In the genomic region with DNA sequence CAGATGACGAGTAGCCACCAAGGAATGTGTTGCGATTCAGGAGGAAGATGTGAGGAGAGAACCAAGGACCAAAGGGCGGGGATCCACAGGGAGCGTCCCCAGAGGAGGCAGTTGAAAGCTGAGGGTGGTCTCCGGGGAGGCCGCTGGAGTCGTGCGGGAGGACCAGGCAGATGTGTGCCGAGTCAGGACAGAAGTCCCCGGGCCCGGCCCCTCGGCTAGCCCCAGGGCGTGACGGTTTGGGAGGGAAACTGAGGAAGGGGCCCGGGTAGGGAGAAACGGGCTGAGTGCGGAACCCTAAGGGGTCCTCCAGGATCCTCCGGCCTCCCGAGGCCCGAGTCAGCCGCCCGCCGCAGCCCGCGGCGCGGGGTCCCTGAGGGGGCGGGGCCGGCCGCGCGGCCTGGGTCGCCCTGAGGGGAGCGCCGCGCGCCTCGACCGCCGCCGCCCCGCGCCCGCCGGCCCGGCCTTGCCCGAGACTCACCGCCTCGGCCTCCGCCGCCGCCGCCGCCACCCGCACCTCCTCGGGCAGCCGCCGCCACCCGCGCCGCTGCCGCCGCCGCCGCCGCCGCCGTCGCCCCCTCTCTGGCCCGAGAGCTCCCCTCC, we compare ENCODE assay signal across 8 mouse cellular contexts. TPM values are rescaled to one million over a fixed set of nuclear protein-coding genes. Genes with fewer than 3 reads are reported as not detected.
A peak's percentile ranks its signal among the peaks of the same experiment; 100 is the strongest.
DNase-seq lines count a peak whose midpoint lies in the region; ATAC-seq and TF ChIP-seq lines count a peak whose summit lies in the region.

No protein-coding gene starts in this region.

- peaks cover 25% of the 10 kb centered on the region; the same call in 1 of the 2 replicates for H3K36me3 ChIP-seq in forebrain, embryonic 12.5 days (replicated peaks)
- H3K36me3 ChIP-seq in hindbrain, postnatal 0 days (ENCODE audit: insufficient read depth, low read length), result no peaks in the 10 kb centered on the region
- no peaks in the 10 kb centered on the region; the same call in none of the 2 replicates for H3K36me3 ChIP-seq in liver, embryonic 14.5 days (replicated peaks; ENCODE audit: control insufficient read depth, insufficient read depth, low read depth)

- peak; percentile 24 for DNase-seq in lung, adult 2 months
- DNase-seq in lung, postnatal 25 days (ENCODE audit: low spot score), result no peak
- DNase-seq in adrenal gland, postnatal 14 days, result peak; percentile 47
- peak; percentile 36 for DNase-seq in hindbrain, postnatal 0 days (ENCODE audit: low spot score)
- DNase-seq in liver, embryonic 14.5 days (ENCODE audit: low read depth in 3 of 3, low spot score in 3 of 3), result no peak
- peak; percentile 28 to 39 for DNase-seq in spleen, postnatal 36 days (ENCODE audit: low spot score in 2 of 2)
- DNase-seq in natural killer cell, adult 2 months (ENCODE audit: low spot score in 2 of 2), result no peak

- no peak for TF ChIP-seq EP300 in liver, embryonic 14.5 days (IDR thresholded peaks at IDR 0.05; ENCODE audit: low read depth)

- H3K4me3 ChIP-seq in lung, adult 2 months (replicated peaks; ENCODE audit: extremely low read depth, low read depth, low read length), result peak overlapping the region; percentile 64
- H3K4me3 ChIP-seq in forebrain, embryonic 12.5 days (replicated peaks), result peak overlapping the region; percentile 92
- peak overlapping the region; percentile 84 for H3K4me3 ChIP-seq in hindbrain, postnatal 0 days (ENCODE audit: low read length)
- H3K4me3 ChIP-seq in liver, embryonic 14.5 days (ENCODE audit: insufficient read depth in 1 of 2, low read depth in 2 of 2, low read length in 2 of 2), result peak overlapping the region; percentile 73 to 98

- ATAC-seq in forebrain, embryonic 12.5 days (ENCODE audit: low FRiP score), result peak; percentile 27; the same call in 1 of the 2 replicates
- ATAC-seq in hindbrain, postnatal 0 days, result peak; percentile 30
- ATAC-seq in liver, embryonic 14.5 days (ENCODE audit: insufficient read depth), result peak; percentile 11; the same call in 1 of the 2 replicates

- no peak for TF ChIP-seq POLR2A in lung, adult 2 months (IDR thresholded peaks at IDR 0.05; ENCODE audit: borderline replicate concordance, extremely low read depth, low read depth, low read length)

- no peak for TF ChIP-seq CTCF in lung, adult 2 months (IDR thresholded peaks at IDR 0.05; ENCODE audit: insufficient read depth, low read length)
- no peak for TF ChIP-seq CTCF in hindbrain, postnatal 0 days (IDR thresholded peaks at IDR 0.05; ENCODE audit: low read depth)
- no peak for TF ChIP-seq CTCF in liver, embryonic 14.5 days (IDR thresholded peaks at IDR 0.05; ENCODE audit: low read depth)

- 0 out of 2 replicates have a peak overlapping the region, but pooled peaks have one; percentile 31 for H3K27ac ChIP-seq in forebrain, embryonic 12.5 days
- peak overlapping the region; percentile 71; the same call in 1 of the 2 replicates for H3K27ac ChIP-seq in hindbrain, postnatal 0 days
- peak overlapping the region; percentile 46 for H3K27ac ChIP-seq in liver, embryonic 14.5 days

- H3K27me3 ChIP-seq in forebrain, embryonic 12.5 days, result no peaks in the 10 kb centered on the region
- no peaks in the 10 kb centered on the region for H3K27me3 ChIP-seq in hindbrain, postnatal 0 days (ENCODE audit: insufficient read depth, low read length)
- H3K27me3 ChIP-seq in liver, embryonic 14.5 days (ENCODE audit: control insufficient read depth, insufficient read depth, low read length), result no peaks in the 10 kb centered on the region

- no peaks in the 10 kb centered on the region for H3K9me3 ChIP-seq in forebrain, embryonic 12.5 days
- H3K9me3 ChIP-seq in hindbrain, postnatal 0 days (ENCODE audit: low read length), result no peaks in the 10 kb centered on the region
- no peaks in the 10 kb centered on the region for H3K9me3 ChIP-seq in liver, embryonic 14.5 days (ENCODE audit: control insufficient read depth, low read length)

- H3K4me2 ChIP-seq in forebrain, embryonic 12.5 days, result peak overlapping the region; percentile 90
- H3K4me2 ChIP-seq in hindbrain, postnatal 0 days (ENCODE audit: low read depth, low read length), result peak overlapping the region; percentile 88
- peak overlapping the region; percentile 95 for H3K4me2 ChIP-seq in liver, embryonic 14.5 days (ENCODE audit: low read depth)

- peak overlapping the region; percentile 91 for H3K9ac ChIP-seq in forebrain, embryonic 12.5 days
- H3K9ac ChIP-seq in hindbrain, postnatal 0 days (replicated peaks; ENCODE audit: low read length), result peak overlapping the region; percentile 88
- H3K9ac ChIP-seq in liver, embryonic 14.5 days (replicated peaks), result peak overlapping the region; percentile 98

- under 1% methylated on average over 32 of the region's 70 CpGs for WGBS in lung, adult 2 months
- WGBS in forebrain, embryonic 12.5 days, result 0% methylated on average over 19 of the region's 70 CpGs
- WGBS in hindbrain, postnatal 0 days, result under 1% methylated on average over 38 of the region's 70 CpGs
- WGBS in liver, embryonic 14.5 days (ENCODE audit: insufficient replicate concordance), result under 1% methylated on average over 38 of the region's 70 CpGs

- peaks cover 14% of the 10 kb centered on the region; the same call in 1 of the 2 replicates for H3K4me1 ChIP-seq in lung, adult 2 months (ENCODE audit: control insufficient read depth, insufficient read depth, low read length)
- peaks cover 36% of the 10 kb centered on the region for H3K4me1 ChIP-seq in forebrain, embryonic 12.5 days
- H3K4me1 ChIP-seq in hindbrain, postnatal 0 days (ENCODE audit: insufficient read depth, low read length), result peaks cover 5% of the 10 kb centered on the region; the same call in 1 of the 2 replicates
- H3K4me1 ChIP-seq in liver, embryonic 14.5 days (replicated peaks; ENCODE audit: control insufficient read depth in 2 of 2, insufficient read depth in 2 of 2, low read length in 1 of 2), result peaks cover 43 to 51% of the 10 kb centered on the region in 2 experiments

RNA-seq across cellular contexts. Expression of a gene that starts 1.5 kb away (rescaled TPM):
- 24.2 and 24.3 TPM in 2 replicates for polyA plus RNA-seq in lung, adult 2 months (2012; rRNA removed)
- 14.7 and 24.7 TPM in 2 replicates for total RNA-seq in adrenal gland, postnatal 14 days (2021)
- polyA plus RNA-seq in forebrain, embryonic 12.5 days (2016; fragmentation: Nextera tagmentation; extraction: Ambion mirVana), result 3.4 and 4.5 TPM in 2 replicates
- 0.16 and 2.9 TPM in 2 replicates for total RNA-seq in hindbrain, postnatal 0 days (2014; rRNA removed)
- 5.5 and 6.2 TPM in 2 replicates for polyA plus RNA-seq in hindbrain, postnatal 0 days (2015; fragmentation: Nextera tagmentation; extraction: Ambion mirVana)
- 13.1 and 22.2 TPM in 2 replicates for polyA plus RNA-seq in liver, embryonic 14.5 days (2012; rRNA removed)
- 31.4 and 39.3 TPM in 2 replicates for polyA plus RNA-seq in liver, embryonic 14.5 days (2014; fragmentation: Nextera tagmentation; extraction: Ambion mirVana)

RNA-seq across cellular contexts. Expression of a gene that starts 16.0 kb away (rescaled TPM):
- 5.5 and 7.0 TPM in 2 replicates for polyA plus RNA-seq in lung, adult 2 months (2012; rRNA removed)
- total RNA-seq in adrenal gland, postnatal 14 days (2021), result 11.5 and 12.8 TPM in 2 replicates
- polyA plus RNA-seq in forebrain, embryonic 12.5 days (2016; fragmentation: Nextera tagmentation; extraction: Ambion mirVana), result 6.7 and 8.8 TPM in 2 replicates
- 140 and 160 TPM in 2 replicates for total RNA-seq in hindbrain, postnatal 0 days (2014; rRNA removed)
- polyA plus RNA-seq in hindbrain, postnatal 0 days (2015; fragmentation: Nextera tagmentation; extraction: Ambion mirVana), result 15.5 and 18.0 TPM in 2 replicates
- 0.41 and 0.58 TPM in 2 replicates for polyA plus RNA-seq in liver, embryonic 14.5 days (2012; rRNA removed)
- polyA plus RNA-seq in liver, embryonic 14.5 days (2014; fragmentation: Nextera tagmentation; extraction: Ambion mirVana), result 0.15 TPM in 1 of 2 replicates, not detected in the other

RNA-seq across cellular contexts. Expression of a gene that starts 43.0 kb away (rescaled TPM):
- polyA plus RNA-seq in lung, adult 2 months (2012; rRNA removed), result 81.5 and 103 TPM in 2 replicates
- total RNA-seq in adrenal gland, postnatal 14 days (2021), result 77.0 and 87.6 TPM in 2 replicates
- 84.6 and 86.2 TPM in 2 replicates for polyA plus RNA-seq in forebrain, embryonic 12.5 days (2016; fragmentation: Nextera tagmentation; extraction: Ambion mirVana)
- 56.7 and 67.6 TPM in 2 replicates for total RNA-seq in hindbrain, postnatal 0 days (2014; rRNA removed)
- polyA plus RNA-seq in hindbrain, postnatal 0 days (2015; fragmentation: Nextera tagmentation; extraction: Ambion mirVana), result 83.0 and 84.1 TPM in 2 replicates
- 25.2 and 40.4 TPM in 2 replicates for polyA plus RNA-seq in liver, embryonic 14.5 days (2012; rRNA removed)
- polyA plus RNA-seq in liver, embryonic 14.5 days (2014; fragmentation: Nextera tagmentation; extraction: Ambion mirVana), result 15.0 and 18.3 TPM in 2 replicates

RNA-seq across cellular contexts. Expression of a gene that starts 43.3 kb away (rescaled TPM):
- polyA plus RNA-seq in lung, adult 2 months (2012; rRNA removed), result 37.3 and 39.2 TPM in 2 replicates
- 29.6 and 30.5 TPM in 2 replicates for total RNA-seq in adrenal gland, postnatal 14 days (2021)
- 43.1 and 43.6 TPM in 2 replicates for polyA plus RNA-seq in forebrain, embryonic 12.5 days (2016; fragmentation: Nextera tagmentation; extraction: Ambion mirVana)
- 33.6 and 39.5 TPM in 2 replicates for total RNA-seq in hindbrain, postnatal 0 days (2014; rRNA removed)
- polyA plus RNA-seq in hindbrain, postnatal 0 days (2015; fragmentation: Nextera tagmentation; extraction: Ambion mirVana), result 42.1 and 42.9 TPM in 2 replicates
- polyA plus RNA-seq in liver, embryonic 14.5 days (2012; rRNA removed), result 21.0 and 22.2 TPM in 2 replicates
- polyA plus RNA-seq in liver, embryonic 14.5 days (2014; fragmentation: Nextera tagmentation; extraction: Ambion mirVana), result 25.7 and 27.2 TPM in 2 replicates

RNA-seq across cellular contexts. Expression of a gene that starts 55.7 kb away (rescaled TPM):
- 83.3 and 136 TPM in 2 replicates for polyA plus RNA-seq in lung, adult 2 months (2012; rRNA removed)
- total RNA-seq in adrenal gland, postnatal 14 days (2021), result 27.9 and 30.7 TPM in 2 replicates
- 5.1 and 5.5 TPM in 2 replicates for polyA plus RNA-seq in forebrain, embryonic 12.5 days (2016; fragmentation: Nextera tagmentation; extraction: Ambion mirVana)
- total RNA-seq in hindbrain, postnatal 0 days (2014; rRNA removed), result 2.1 and 3.9 TPM in 2 replicates
- 3.0 and 3.4 TPM in 2 replicates for polyA plus RNA-seq in hindbrain, postnatal 0 days (2015; fragmentation: Nextera tagmentation; extraction: Ambion mirVana)
- polyA plus RNA-seq in liver, embryonic 14.5 days (2012; rRNA removed), result 3.9 and 5.1 TPM in 2 replicates
- polyA plus RNA-seq in liver, embryonic 14.5 days (2014; fragmentation: Nextera tagmentation; extraction: Ambion mirVana), result 4.6 and 5.0 TPM in 2 replicates

Comparison
In these comparisons a context has a peak if more than half of its experiments do, and no peak if none do; other contexts are left out.
1. DNase-seq: peak in lung, adult 2 months (single experiment), adrenal gland, postnatal 14 days (single experiment), hindbrain, postnatal 0 days (single experiment) and spleen, postnatal 36 days (2 of 2); none in lung, postnatal 25 days (single experiment), liver, embryonic 14.5 days (0 of 3) and natural killer cell, adult 2 months (0 of 2).
2. Peak in every context shown above with its lines, with median percentiles within 50 percentile points of each other: H3K4me3 ChIP-seq, ATAC-seq, H3K27ac ChIP-seq, H3K4me2 ChIP-seq and H3K9ac ChIP-seq.